Mouse (Mus musculus): ENCODE data around the gene Ubl4b. TPM values are rescaled to one million over a fixed set of nuclear protein-coding genes. Genes with fewer than 3 reads are reported as not detected.

The Ubl4b gene
- polyA plus RNA-seq, 1 experiment from 2014 or later = not detected

GRCm38 (mm10) chr3:107565331-107565730 lies 10.5 kb upstream of the Ubl4b start:
- no peak for ATAC-seq (ENCODE audit: extremely low read depth, insufficient number of reproducible peaks, low FRiP score, low TSS enrichment)
- Histone ChIP-seq H3K9ac (peak overlapping the region; percentile 1; the same call in 1 of the 2 replicates), H3K4me3 (no peak overlapping the region), H3K36me3 (no peaks in the 10 kb centered on the region), H3K27me3 (replicated peaks) (peaks cover 21% of the 10 kb centered on the region), H3K9me3 (no peaks in the 10 kb centered on the region), H3K27ac (replicated peaks) (peak overlapping the region; percentile 91), H3K4me1 (peaks cover 91% of the 10 kb centered on the region), H3K4me2 (no peak overlapping the region)
- WGBS = 12% methylated on average over 3 of the region's 3 CpGs

DNA sequence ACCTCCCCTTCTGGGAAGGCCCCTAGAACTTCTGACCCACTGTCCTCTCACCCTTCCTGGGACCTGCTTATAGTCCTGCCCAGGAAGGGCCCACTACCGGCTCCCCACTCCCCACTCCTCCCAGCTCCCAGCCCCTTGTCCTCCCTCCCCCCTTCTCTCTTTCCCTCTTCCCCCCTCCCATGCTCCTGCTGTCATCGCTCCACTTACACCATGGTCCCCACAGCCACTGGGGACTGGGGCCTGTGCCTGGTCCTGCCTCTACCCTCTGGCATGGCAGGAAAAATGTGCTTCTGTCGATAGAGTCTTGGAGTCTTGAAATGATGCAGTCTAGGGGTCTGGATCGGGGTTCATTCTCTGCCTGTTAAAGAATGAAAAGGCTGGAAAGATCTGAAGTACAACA lies 9.0 kb upstream of the Ubl4b start:
- no peak overlapping the region for H3K4me2 ChIP-seq
- peak; percentile 26; the same call in 1 of the 2 replicates for ATAC-seq (ENCODE audit: extremely low read depth, insufficient number of reproducible peaks, low FRiP score, low TSS enrichment)
- H3K4me1 ChIP-seq = peaks cover 87% of the 10 kb centered on the region
- no peaks in the 10 kb centered on the region for H3K9me3 ChIP-seq
- H3K9ac ChIP-seq = peak overlapping the region; percentile 64; the same call in 1 of the 2 replicates
- H3K27ac ChIP-seq (replicated peaks) = peak overlapping the region; percentile 91
- H3K36me3 ChIP-seq = no peaks in the 10 kb centered on the region
- H3K27me3 ChIP-seq (replicated peaks) = peaks cover 24% of the 10 kb centered on the region
- WGBS = 8% methylated on average over 4 of the region's 4 CpGs
- H3K4me3 ChIP-seq = no peak overlapping the region

GRCm38 (mm10) chr3:107562591-107562990 lies 7.7 kb upstream of the Ubl4b start:
- WGBS = 86% methylated on average over 4 of the region's 4 CpGs
- Histone ChIP-seq H3K36me3 (no peaks in the 10 kb centered on the region), H3K9ac (no peak overlapping the region), H3K4me3 (no peak overlapping the region), H3K4me2 (no peak overlapping the region), H3K27me3 (replicated peaks) (peaks cover 31% of the 10 kb centered on the region), H3K27ac (replicated peaks) (peak overlapping the region; percentile 91), H3K9me3 (no peaks in the 10 kb centered on the region), H3K4me1 (peaks cover 74% of the 10 kb centered on the region)
- no peak for ATAC-seq (ENCODE audit: extremely low read depth, insufficient number of reproducible peaks, low FRiP score, low TSS enrichment)

DNA sequence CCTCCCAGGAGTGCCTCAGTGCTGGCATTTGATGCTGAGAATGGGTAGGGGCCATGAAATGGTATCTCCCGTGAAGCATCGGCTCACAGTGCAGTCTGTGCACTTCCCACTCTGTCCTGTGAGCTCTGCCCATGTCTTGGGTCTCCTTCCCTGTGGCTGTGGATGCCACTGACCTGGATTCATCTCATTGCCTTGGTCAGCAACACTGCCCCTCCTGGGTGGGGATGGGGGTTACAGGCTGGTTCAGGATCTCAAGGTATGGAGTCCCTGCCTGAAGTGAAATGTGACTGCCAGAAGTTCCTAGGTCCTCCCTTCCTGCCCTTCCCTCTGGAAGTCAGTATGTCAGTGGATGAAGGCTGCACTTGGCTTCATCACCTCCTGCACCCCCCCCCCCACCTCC lies 7.2 kb upstream of the Ubl4b start:
- Histone ChIP-seq H3K27ac (replicated peaks) (no peak overlapping the region), H3K9ac (no peak overlapping the region), H3K4me2 (no peak overlapping the region), H3K27me3 (replicated peaks) (peaks cover 33% of the 10 kb centered on the region), H3K4me1 (peaks cover 71% of the 10 kb centered on the region), H3K9me3 (no peaks in the 10 kb centered on the region), H3K4me3 (no peak overlapping the region), H3K36me3 (no peaks in the 10 kb centered on the region)
- 52% methylated on average over 2 of the region's 2 CpGs for WGBS
- ATAC-seq (ENCODE audit: extremely low read depth, insufficient number of reproducible peaks, low FRiP score, low TSS enrichment) = no peak

GRCm38 (mm10) chr3:107559183-107559582 lies 4.3 kb upstream of the Ubl4b start:
- WGBS = 7% methylated on average over 3 of the region's 3 CpGs
- H3K4me2 ChIP-seq = no peak overlapping the region
- H3K4me3 ChIP-seq = no peak overlapping the region
- H3K4me1 ChIP-seq = peaks cover 45% of the 10 kb centered on the region
- H3K9me3 ChIP-seq = no peaks in the 10 kb centered on the region
- no peak overlapping the region for H3K27ac ChIP-seq (replicated peaks)
- no peaks in the 10 kb centered on the region for H3K36me3 ChIP-seq
- peaks cover 41% of the 10 kb centered on the region for H3K27me3 ChIP-seq (replicated peaks)
- ATAC-seq (ENCODE audit: extremely low read depth, insufficient number of reproducible peaks, low FRiP score, low TSS enrichment) = 0 out of 2 replicates have a peak, but pooled peaks have one; percentile 32
- no peak overlapping the region for H3K9ac ChIP-seq

DNA sequence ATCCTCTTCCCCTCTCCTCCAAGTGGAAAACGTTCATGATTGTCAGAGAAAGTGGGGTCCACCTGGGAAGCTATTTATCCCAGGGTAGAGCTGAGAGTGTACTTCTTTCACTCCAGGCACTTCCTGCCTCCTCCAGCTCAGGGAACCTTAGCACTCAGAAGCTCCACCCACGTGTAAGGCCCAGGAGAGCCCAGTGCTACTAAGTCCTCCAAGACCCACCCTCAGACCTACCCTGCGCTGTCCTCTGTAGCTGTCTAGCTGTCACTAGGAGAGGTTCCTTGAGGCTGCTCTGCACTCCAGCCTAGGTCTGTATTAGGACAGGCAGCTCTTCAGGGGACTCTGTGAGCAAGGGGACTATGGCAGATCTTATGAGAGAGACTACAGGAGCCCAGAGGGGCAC lies 3.9 kb upstream of the Ubl4b start:
- H3K9ac ChIP-seq = no peak overlapping the region
- no peak overlapping the region for H3K4me2 ChIP-seq
- H3K4me1 ChIP-seq = peaks cover 41% of the 10 kb centered on the region
- H3K4me3 ChIP-seq = no peak overlapping the region
- no peak for ATAC-seq (ENCODE audit: extremely low read depth, insufficient number of reproducible peaks, low FRiP score, low TSS enrichment)
- no peak overlapping the region for H3K27ac ChIP-seq (replicated peaks)
- peaks cover 45% of the 10 kb centered on the region for H3K27me3 ChIP-seq (replicated peaks)
- no peaks in the 10 kb centered on the region for H3K9me3 ChIP-seq
- H3K36me3 ChIP-seq = no peaks in the 10 kb centered on the region
- 21% methylated on average over 3 of the region's 3 CpGs for WGBS

GRCm38 (mm10) chr3:107550409-107551049 lies 4.3 kb downstream of the Ubl4b start:
- H3K9me3 ChIP-seq = no peaks in the 10 kb centered on the region
- H3K4me3 ChIP-seq = no peak overlapping the region
- no peaks in the 10 kb centered on the region for H3K36me3 ChIP-seq
- 69% methylated on average over 17 of the region's 17 CpGs for WGBS
- peaks cover 47% of the 10 kb centered on the region for H3K27me3 ChIP-seq (replicated peaks)
- H3K4me1 ChIP-seq = peaks cover 7% of the 10 kb centered on the region
- no peak overlapping the region for H3K27ac ChIP-seq (replicated peaks)
- no peak for ATAC-seq (ENCODE audit: extremely low read depth, insufficient number of reproducible peaks, low FRiP score, low TSS enrichment)
- no peak overlapping the region for H3K4me2 ChIP-seq
- H3K9ac ChIP-seq = no peak overlapping the region

DNA sequence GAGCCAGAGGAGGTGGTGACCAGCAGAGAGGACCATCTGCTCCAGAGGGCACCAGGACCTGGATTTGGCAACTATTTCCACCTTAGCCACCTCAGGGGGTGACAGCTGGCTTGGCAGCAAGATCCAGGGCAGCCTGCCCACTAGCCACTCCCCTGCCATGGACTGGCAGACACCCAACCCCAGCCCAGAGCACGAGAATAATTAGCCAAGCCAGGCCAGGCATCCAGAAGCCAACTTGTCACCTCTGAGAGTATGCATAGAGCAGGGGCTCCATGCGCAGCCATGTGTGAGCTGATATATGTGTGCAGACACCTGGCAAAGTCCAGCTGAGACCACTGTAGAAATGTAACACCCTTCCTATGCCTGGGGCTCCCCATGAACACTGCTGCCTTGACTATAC lies 7.9 kb downstream of the Ubl4b start:
- Histone ChIP-seq H3K4me1 (peaks cover 10% of the 10 kb centered on the region), H3K27ac (replicated peaks) (no peak overlapping the region), H3K9ac (no peak overlapping the region), H3K9me3 (no peaks in the 10 kb centered on the region), H3K27me3 (replicated peaks) (peaks cover 26% of the 10 kb centered on the region; the same call in 1 of the 2 replicates), H3K4me2 (no peak overlapping the region), H3K36me3 (no peaks in the 10 kb centered on the region), H3K4me3 (no peak overlapping the region)
- ATAC-seq (ENCODE audit: extremely low read depth, insufficient number of reproducible peaks, low FRiP score, low TSS enrichment) = no peak
- WGBS = 48% methylated on average over 2 of the region's 2 CpGs

GRCm38 (mm10) chr3:107545716-107546412 lies 9.0 kb downstream of the Ubl4b start:
- no peak overlapping the region for H3K4me2 ChIP-seq
- H3K36me3 ChIP-seq = no peaks in the 10 kb centered on the region
- no peak overlapping the region for H3K4me3 ChIP-seq
- H3K9ac ChIP-seq = no peak overlapping the region
- H3K27ac ChIP-seq (replicated peaks) = no peak overlapping the region
- 66% methylated on average over 10 of the region's 10 CpGs for WGBS
- no peak for ATAC-seq (ENCODE audit: extremely low read depth, insufficient number of reproducible peaks, low FRiP score, low TSS enrichment)
- H3K27me3 ChIP-seq (replicated peaks) = peaks cover 33% of the 10 kb centered on the region; the same call in 1 of the 2 replicates
- no peaks in the 10 kb centered on the region for H3K9me3 ChIP-seq
- H3K4me1 ChIP-seq = peaks cover 10% of the 10 kb centered on the region

DNA sequence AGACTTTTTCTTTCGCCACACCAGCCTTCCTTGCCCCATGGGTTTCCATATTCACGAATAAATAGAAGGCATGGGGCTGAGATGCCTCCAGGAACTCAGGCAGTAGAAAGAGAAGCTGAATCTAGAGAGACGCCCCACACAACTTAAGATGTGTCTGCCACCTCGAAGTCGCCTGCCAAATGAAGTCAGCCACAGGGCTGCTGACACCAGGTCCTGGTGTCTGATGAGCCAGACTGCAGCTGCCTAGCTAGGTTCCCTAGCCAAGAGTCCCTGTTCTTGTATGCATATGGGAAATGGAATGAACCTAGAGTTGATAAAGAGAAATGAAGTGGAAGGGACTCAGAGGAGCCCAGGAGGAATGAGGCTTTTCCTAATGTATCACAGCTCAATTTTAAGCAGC lies 9.6 kb downstream of the Ubl4b start:
- Histone ChIP-seq H3K27me3 (replicated peaks) (peaks cover 39% of the 10 kb centered on the region), H3K4me1 (peaks cover 10% of the 10 kb centered on the region), H3K9ac (no peak overlapping the region), H3K4me2 (no peak overlapping the region), H3K9me3 (no peaks in the 10 kb centered on the region), H3K36me3 (no peaks in the 10 kb centered on the region), H3K4me3 (no peak overlapping the region), H3K27ac (replicated peaks) (no peak overlapping the region)
- 58% methylated on average over 5 of the region's 5 CpGs for WGBS
- no peak for ATAC-seq (ENCODE audit: extremely low read depth, insufficient number of reproducible peaks, low FRiP score, low TSS enrichment)

- WGBS = 63% methylated on average over 8 of the region's 8 CpGs
- H3K4me1 ChIP-seq = peaks cover 10% of the 10 kb centered on the region
- peaks cover 43% of the 10 kb centered on the region for H3K27me3 ChIP-seq (replicated peaks)
- H3K4me3 ChIP-seq = no peak overlapping the region
- H3K9ac ChIP-seq = no peak overlapping the region
- no peaks in the 10 kb centered on the region for H3K9me3 ChIP-seq
- H3K36me3 ChIP-seq = no peaks in the 10 kb centered on the region
- no peak overlapping the region for H3K27ac ChIP-seq (replicated peaks)
- H3K4me2 ChIP-seq = no peak overlapping the region
- no peak for ATAC-seq (ENCODE audit: extremely low read depth, insufficient number of reproducible peaks, low FRiP score, low TSS enrichment)
Measured at GRCm38 (mm10) chr3:107543158-107544080, 11.5 kb downstream of the Ubl4b start.
